Mouse (Mus musculus): ENCODE results near the gene Ggt6. TPM values are rescaled to one million over a fixed set of nuclear protein-coding genes. Genes with fewer than 3 reads are reported as not detected.

The Ggt6 gene
- polyA plus RNA-seq, 1 experiment from 2014 or later, result 0.79 TPM

DNA sequence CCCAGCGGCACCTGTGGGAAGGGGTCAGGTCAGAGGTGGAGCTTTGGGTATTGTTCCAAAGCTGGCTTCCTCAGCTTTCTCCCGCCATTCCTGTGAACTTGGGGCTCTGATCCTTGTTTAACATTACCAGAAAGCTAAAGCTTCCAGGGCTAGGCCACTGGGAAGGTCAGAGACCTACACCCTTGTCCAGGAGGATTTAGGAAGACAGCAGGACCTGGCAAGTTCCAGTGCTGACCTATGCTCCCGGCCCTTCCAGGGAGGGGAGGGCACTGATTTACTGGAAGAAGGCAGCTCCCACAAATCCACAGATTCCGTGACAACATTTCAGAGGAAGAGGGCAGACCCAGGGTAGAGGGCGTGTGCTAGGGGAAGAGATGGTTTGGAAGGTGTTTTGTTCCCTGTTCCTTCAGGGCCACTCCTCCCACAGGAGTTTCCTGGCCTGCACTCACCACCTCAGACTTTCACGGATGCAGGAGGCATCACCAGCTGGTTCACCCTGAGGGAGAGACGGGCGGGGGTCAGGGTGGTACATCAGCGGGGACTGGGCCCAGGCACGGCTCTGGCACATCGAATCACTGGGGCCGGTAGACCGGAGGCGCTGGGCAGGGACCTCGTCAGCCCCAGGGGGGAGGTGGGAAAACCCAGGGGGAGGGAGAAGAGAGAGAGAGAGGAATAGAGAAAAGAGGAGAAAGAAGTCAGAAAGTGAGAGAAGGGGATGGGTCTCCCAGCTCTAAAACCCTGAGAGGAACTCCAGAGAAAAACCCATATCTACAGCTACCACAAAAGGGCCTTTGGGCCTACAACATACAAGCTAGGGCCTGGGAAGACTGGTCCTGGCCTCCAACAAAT, 18.0 kb downstream of the Ggt6 start:
- Histone ChIP-seq H3K9me3 (ENCODE audit: low read length) (no peaks in the 10 kb centered on the region), H3K4me3 (ENCODE audit: low read depth, low read length) (no peak overlapping the region), H3K27ac (ENCODE audit: low read depth) (no peak overlapping the region), H3K4me2 (ENCODE audit: low read depth, low read length) (no peak overlapping the region), H3K27me3 (ENCODE audit: insufficient read depth, low read length) (no peaks in the 10 kb centered on the region), H3K9ac (replicated peaks) (no peak overlapping the region), H3K4me1 (ENCODE audit: insufficient read depth) (peaks cover 3% of the 10 kb centered on the region; the same call in 1 of the 2 replicates), H3K36me3 (replicated peaks; ENCODE audit: insufficient read depth, low read length) (peaks cover 45% of the 10 kb centered on the region)
- TF ChIP-seq CTCF (IDR thresholded peaks at IDR 0.05; ENCODE audit: low read depth) (no peak), EP300 (IDR thresholded peaks at IDR 0.05; ENCODE audit: low read depth) (no peak)
- ATAC-seq (no peak), DNase-seq (no peak)
- WGBS (ENCODE audit: insufficient replicate concordance), result 68% methylated on average over 15 of the region's 15 CpGs

DNA sequence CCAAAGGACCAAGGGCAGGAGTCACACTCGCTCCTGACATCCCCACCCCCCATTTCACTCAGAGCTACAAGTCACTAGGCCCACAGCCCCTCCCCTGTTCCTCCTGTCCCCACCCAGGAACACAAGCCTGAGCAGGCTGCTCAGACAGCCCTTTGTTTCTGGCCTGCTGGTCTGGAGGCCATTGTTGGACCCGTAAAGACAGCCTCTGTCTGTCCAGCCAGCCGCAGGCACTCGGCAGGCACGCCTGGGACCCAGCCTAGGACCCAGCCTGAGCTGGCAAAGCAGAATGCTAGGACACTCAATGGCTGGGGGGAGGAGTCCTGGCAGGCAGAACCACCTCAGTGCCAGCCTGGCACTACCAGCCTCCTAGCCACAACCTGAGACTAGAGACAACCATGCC, 20.4 kb downstream of the Ggt6 start:
- ATAC-seq (no peak), DNase-seq (no peak)
- Histone ChIP-seq H3K4me3 (ENCODE audit: low read depth, low read length) (no peak overlapping the region), H3K27me3 (ENCODE audit: insufficient read depth, low read length) (no peaks in the 10 kb centered on the region), H3K9ac (replicated peaks) (no peak overlapping the region), H3K36me3 (replicated peaks; ENCODE audit: insufficient read depth, low read length) (peaks cover 22% of the 10 kb centered on the region), H3K27ac (ENCODE audit: low read depth) (no peak overlapping the region), H3K9me3 (ENCODE audit: low read length) (no peaks in the 10 kb centered on the region), H3K4me2 (ENCODE audit: low read depth, low read length) (no peak overlapping the region), H3K4me1 (ENCODE audit: insufficient read depth) (peaks cover 18% of the 10 kb centered on the region)
- WGBS (ENCODE audit: insufficient replicate concordance), result 89% methylated on average over 5 of the region's 5 CpGs
- TF ChIP-seq CTCF (IDR thresholded peaks at IDR 0.05; ENCODE audit: low read depth), result no peak
- TF ChIP-seq EP300 (IDR thresholded peaks at IDR 0.05; ENCODE audit: low read depth), result no peak

DNA sequence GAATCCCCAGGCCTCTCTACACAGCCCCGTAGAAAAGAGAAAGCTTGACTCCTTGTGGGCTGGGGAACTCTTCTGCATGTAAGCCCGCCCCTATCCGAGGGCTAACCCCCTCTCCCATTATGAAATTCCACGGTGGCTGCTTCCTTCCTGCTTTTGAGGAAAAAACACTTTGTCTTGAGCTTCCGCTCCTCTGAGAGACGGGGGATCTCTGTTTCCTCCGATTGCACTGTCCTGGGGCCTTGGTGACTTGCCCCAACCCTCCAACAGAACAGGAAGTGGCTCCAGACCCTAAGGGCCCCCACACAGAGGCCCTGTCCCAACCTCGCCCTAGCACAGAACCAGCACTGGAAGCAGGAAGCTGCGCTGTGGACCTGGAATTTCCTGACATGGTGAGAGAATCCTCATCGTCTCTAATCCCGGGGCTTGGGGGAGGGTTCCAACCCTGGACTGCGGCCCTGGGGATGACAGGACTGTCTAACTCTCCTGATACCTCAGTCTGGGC, 22.7 kb downstream of the Ggt6 start:
- Histone ChIP-seq H3K9me3 (ENCODE audit: low read length) (no peaks in the 10 kb centered on the region), H3K4me1 (ENCODE audit: insufficient read depth) (peaks cover 32% of the 10 kb centered on the region), H3K27me3 (ENCODE audit: insufficient read depth, low read length) (no peaks in the 10 kb centered on the region), H3K36me3 (replicated peaks; ENCODE audit: insufficient read depth, low read length) (0 out of 2 replicates have a peak, but pooled peaks cover 4% of the 10 kb centered on the region), H3K27ac (ENCODE audit: low read depth) (peak overlapping the region; percentile 78), H3K9ac (replicated peaks) (peak overlapping the region; percentile 38; the same call in 1 of the 2 replicates), H3K4me2 (ENCODE audit: low read depth, low read length) (peak overlapping the region; percentile 58), H3K4me3 (ENCODE audit: low read depth, low read length) (peak overlapping the region; percentile 30)
- 41% methylated on average over 12 of the region's 12 CpGs for WGBS (ENCODE audit: insufficient replicate concordance)
- ATAC-seq (peak; percentile 77), DNase-seq (peak; percentile 52)
- TF ChIP-seq EP300 (IDR thresholded peaks at IDR 0.05; ENCODE audit: low read depth), result peak; percentile 48; the same call in 1 of the 2 replicates
- TF ChIP-seq CTCF (IDR thresholded peaks at IDR 0.05; ENCODE audit: low read depth), result no peak

DNA sequence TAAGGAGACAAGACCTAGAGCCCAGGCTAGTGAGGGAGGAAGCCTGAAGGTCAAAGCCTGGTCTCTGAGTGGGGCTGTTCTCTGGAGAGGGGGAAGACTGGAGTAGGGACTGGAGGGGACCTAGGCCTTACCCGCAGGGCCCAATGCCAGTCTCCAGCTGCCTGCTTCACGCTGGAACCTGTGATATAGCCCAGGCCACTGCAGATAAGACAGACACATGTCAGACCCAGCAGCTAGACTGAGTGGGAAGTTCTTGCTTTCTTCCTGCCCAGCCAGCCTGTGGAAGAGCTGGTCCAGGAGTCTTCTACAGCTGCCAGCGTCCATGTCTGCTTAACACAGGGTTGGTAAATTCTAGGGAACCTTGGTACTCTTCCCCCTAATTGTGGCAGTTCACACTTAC, 23.2 kb downstream of the Ggt6 start:
- peaks cover 32% of the 10 kb centered on the region for H3K4me1 ChIP-seq (ENCODE audit: insufficient read depth)
- H3K27me3 ChIP-seq (ENCODE audit: insufficient read depth, low read length), result no peaks in the 10 kb centered on the region
- 33% methylated on average over 3 of the region's 3 CpGs for WGBS (ENCODE audit: insufficient replicate concordance)
- DNase-seq, result no peak
- H3K4me2 ChIP-seq (ENCODE audit: low read depth, low read length), result peak overlapping the region; percentile 58
- TF ChIP-seq CTCF (IDR thresholded peaks at IDR 0.05; ENCODE audit: low read depth) (no peak), EP300 (IDR thresholded peaks at IDR 0.05; ENCODE audit: low read depth) (no peak)
- H3K4me3 ChIP-seq (ENCODE audit: low read depth, low read length), result peak overlapping the region; percentile 30
- H3K27ac ChIP-seq (ENCODE audit: low read depth), result peak overlapping the region; percentile 78
- peak; percentile 40 for ATAC-seq
- H3K9me3 ChIP-seq (ENCODE audit: low read length), result no peaks in the 10 kb centered on the region
- peak overlapping the region; percentile 38; the same call in 1 of the 2 replicates for H3K9ac ChIP-seq (replicated peaks)
- peaks cover 7% of the 10 kb centered on the region; the same call in 1 of the 2 replicates for H3K36me3 ChIP-seq (replicated peaks; ENCODE audit: insufficient read depth, low read length)

DNA sequence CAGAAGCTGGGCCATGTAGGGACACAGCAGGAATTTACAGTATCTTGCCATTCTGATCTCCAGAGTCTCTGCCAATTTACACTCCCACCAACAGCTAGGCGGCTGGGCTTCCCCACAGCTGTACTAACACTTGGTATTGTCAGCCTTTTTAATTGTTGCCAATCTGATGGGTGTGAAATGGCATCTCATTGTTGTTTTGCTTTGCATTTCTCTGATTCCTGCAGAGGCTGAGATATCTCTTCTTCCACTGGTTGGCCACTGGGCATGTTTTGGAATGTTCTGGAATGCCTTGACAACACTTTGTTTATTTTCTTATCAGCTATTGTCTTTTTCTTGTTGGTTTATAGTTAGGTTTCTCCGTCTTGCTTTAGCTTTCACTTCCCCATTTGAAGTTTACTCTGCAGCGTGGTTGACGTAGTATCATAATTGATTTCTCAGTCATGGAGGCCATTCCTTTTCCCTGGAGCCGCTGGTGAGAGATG, 26.2 kb downstream of the Ggt6 start:
- H3K27ac ChIP-seq (ENCODE audit: low read depth), result peak overlapping the region; percentile 25; the same call in 1 of the 2 replicates
- DNase-seq, result no peak
- no peaks in the 10 kb centered on the region for H3K27me3 ChIP-seq (ENCODE audit: insufficient read depth, low read length)
- H3K9me3 ChIP-seq (ENCODE audit: low read length), result no peaks in the 10 kb centered on the region
- H3K4me1 ChIP-seq (ENCODE audit: insufficient read depth), result peaks cover 45% of the 10 kb centered on the region
- no peak overlapping the region for H3K9ac ChIP-seq (replicated peaks)
- 40% methylated on average over 5 of the region's 5 CpGs for WGBS (ENCODE audit: insufficient replicate concordance)
- H3K4me3 ChIP-seq (ENCODE audit: low read depth, low read length), result no peak overlapping the region
- no peak overlapping the region for H3K4me2 ChIP-seq (ENCODE audit: low read depth, low read length)
- H3K36me3 ChIP-seq (replicated peaks; ENCODE audit: insufficient read depth, low read length), result peaks cover 7% of the 10 kb centered on the region; the same call in 1 of the 2 replicates
- no peak for TF ChIP-seq CTCF (IDR thresholded peaks at IDR 0.05; ENCODE audit: low read depth)
- TF ChIP-seq EP300 (IDR thresholded peaks at IDR 0.05; ENCODE audit: low read depth), result no peak
- no peak for ATAC-seq

DNA sequence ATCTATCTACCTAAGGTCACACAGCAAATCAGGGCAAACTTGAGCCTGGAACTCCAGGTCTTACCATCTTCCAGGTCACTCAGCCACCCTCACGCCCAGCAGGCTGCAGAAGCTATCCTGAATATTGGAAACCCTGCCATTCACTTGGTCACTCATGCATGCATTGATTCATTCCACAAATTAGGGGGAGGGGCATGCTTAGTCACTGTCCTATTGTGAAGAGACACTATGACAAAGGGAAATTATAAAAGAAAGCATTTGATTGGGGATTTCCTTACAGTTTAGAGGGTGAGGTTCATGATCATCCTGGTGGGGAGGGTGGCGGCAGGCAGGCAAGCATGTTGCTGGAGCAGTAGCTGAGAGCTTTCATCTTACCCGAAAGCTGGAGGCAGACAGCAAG, 29.5 kb downstream of the Ggt6 start:
- H3K4me2 ChIP-seq (ENCODE audit: low read depth, low read length), result no peak overlapping the region
- H3K27ac ChIP-seq (ENCODE audit: low read depth), result no peak overlapping the region
- peaks cover 3% of the 10 kb centered on the region; the same call in 1 of the 2 replicates for H3K36me3 ChIP-seq (replicated peaks; ENCODE audit: insufficient read depth, low read length)
- peaks cover 62% of the 10 kb centered on the region for H3K4me1 ChIP-seq (ENCODE audit: insufficient read depth)
- no peak overlapping the region for H3K4me3 ChIP-seq (ENCODE audit: low read depth, low read length)
- TF ChIP-seq CTCF (IDR thresholded peaks at IDR 0.05; ENCODE audit: low read depth) (no peak), EP300 (IDR thresholded peaks at IDR 0.05; ENCODE audit: low read depth) (no peak)
- ATAC-seq, result no peak
- WGBS (ENCODE audit: insufficient replicate concordance), result 78% methylated on average over 3 of the region's 3 CpGs
- H3K9me3 ChIP-seq (ENCODE audit: low read length), result no peaks in the 10 kb centered on the region
- no peaks in the 10 kb centered on the region for H3K27me3 ChIP-seq (ENCODE audit: insufficient read depth, low read length)
- no peak for DNase-seq
- no peak overlapping the region for H3K9ac ChIP-seq (replicated peaks)

Measured in liver, postnatal 0 days (tissue).